Mouse (Mus musculus): ENCODE results near the gene Ndufb3.

- TF ChIP-seq CTCF (IDR thresholded peaks at IDR 0.05; ENCODE audit: low read depth) (no peak), EP300 (IDR thresholded peaks at IDR 0.05; ENCODE audit: low read depth) (no peak)
Observed at GRCm38 (mm10) chr1:58621996-58622748, 36.0 kb downstream of the Ndufb3 start.
